8 mouse cellular contexts compared by ENCODE assay signal in genomic region chr13:23739069-23739921, GRCm38 (mm10). TPM values are rescaled to one million over a fixed set of nuclear protein-coding genes. Genes with fewer than 3 reads are reported as not detected.
DNase-seq lines count a peak whose midpoint lies in the region; ATAC-seq lines count a peak whose summit lies in the region.

No protein-coding gene starts in this region.

- H3K27ac ChIP-seq in intestine, embryonic 15.5 days = peak overlapping the region; percentile 99

- under 1% methylated on average over 39 of the region's 39 CpGs for WGBS in intestine, embryonic 15.5 days

- no peaks in the 10 kb centered on the region for H3K36me3 ChIP-seq in intestine, embryonic 15.5 days

- peak; percentile 90 for ATAC-seq in intestine, embryonic 15.5 days
- peak; percentile 81 for ATAC-seq in megakaryocyte-erythroid progenitor cell, adult 5-6 weeks (replicated peaks; ENCODE audit: low FRiP score, low TSS enrichment, poor library complexity, severe bottlenecking)

- peak; percentile 95 for DNase-seq in adrenal gland, adult 2 months
- DNase-seq in embryo, embryonic 11.5 days (ENCODE audit: low read depth, low spot score) = peak; percentile 83
- DNase-seq in gastrocnemius, postnatal 36 days = peak; percentile 86 to 91
- peak; percentile 93 to 96 for DNase-seq in left cerebral cortex, postnatal 14 days (ENCODE audit: low spot score in 2 of 2)
- peak; percentile 89 for DNase-seq in right cerebral cortex, postnatal 25 days
- peak; percentile 86 to 94 for DNase-seq in urinary bladder, postnatal 36 days (ENCODE audit: low spot score in 2 of 2)

- peak overlapping the region; percentile 94 for H3K4me2 ChIP-seq in intestine, embryonic 15.5 days (replicated peaks)

- H3K9ac ChIP-seq in intestine, embryonic 15.5 days = peak overlapping the region; percentile 91

- no peaks in the 10 kb centered on the region for H3K4me1 ChIP-seq in intestine, embryonic 15.5 days (replicated peaks)

- intact Hi-C loops in gastrocnemius, postnatal 36 days (cut with DNase I) = loop anchor here (10.0 kb wide), 1 partner anchor 114 kb away; the partner anchor contains the start of genes Hist1h1e and Hist1h2be
- intact Hi-C loops in left cerebral cortex, postnatal 14 days (cut with DNase I) = loop anchor here (5.0 kb wide), 2 partner anchors 117 to 157 kb away; partner anchors contain the start of genes Hist1h1e, Hist1h2be and Hist1h4d

- no peaks in the 10 kb centered on the region for H3K9me3 ChIP-seq in intestine, embryonic 15.5 days

- H3K4me3 ChIP-seq in intestine, embryonic 15.5 days (replicated peaks) = peak overlapping the region; percentile 59

- H3K27me3 ChIP-seq in intestine, embryonic 15.5 days (replicated peaks) = no peaks in the 10 kb centered on the region

RNA-seq across cellular contexts. Expression of gene Hist1h1c, which starts 0.7 kb away (rescaled TPM):
- total RNA-seq in adrenal gland, adult 2 months (2021) = 100 to 1,000 TPM; 168 to 270 TPM
- 32.9 and 41.2 TPM in 2 replicates for polyA plus RNA-seq in adrenal gland, adult 2 months (2012; rRNA removed)
- total RNA-seq in gastrocnemius, postnatal 36 days (2021) = 100 to 1,000 TPM; 188 to 225 TPM
- 32.4 and 36.0 TPM in 2 replicates for polyA plus RNA-seq in intestine, embryonic 15.5 days (2015; fragmentation: Nextera tagmentation; extraction: Ambion mirVana)
- total RNA-seq in left cerebral cortex, postnatal 14 days (2021) = 10 to 100 TPM; 55.8 to 75.9 TPM
- 152 and 164 TPM in 2 replicates for total RNA-seq in megakaryocyte-erythroid progenitor cell, adult 5-6 weeks (2014; fragmentation: Nextera tagmentation)
- 474 and 577 TPM in 2 replicates for total RNA-seq in megakaryocyte-erythroid progenitor cell, adult 5-6 weeks (2017)

RNA-seq across cellular contexts. Expression of gene Hist1h3c, which starts 6.1 kb away (rescaled TPM):
- 10 to 100 TPM in 1 of 2 experiments, 1 to 10 TPM in 1; 4.6 to 14.7 TPM for total RNA-seq in adrenal gland, adult 2 months (2021)
- 4.9 and 6.7 TPM in 2 replicates for polyA plus RNA-seq in adrenal gland, adult 2 months (2012; rRNA removed)
- 1 to 10 TPM; 4.5 to 4.6 TPM for total RNA-seq in gastrocnemius, postnatal 36 days (2021)
- 4.4 and 7.7 TPM in 2 replicates for polyA plus RNA-seq in intestine, embryonic 15.5 days (2015; fragmentation: Nextera tagmentation; extraction: Ambion mirVana)
- 1 to 10 TPM; 6.8 to 7.2 TPM for total RNA-seq in left cerebral cortex, postnatal 14 days (2021)
- 81.7 and 130 TPM in 2 replicates for total RNA-seq in megakaryocyte-erythroid progenitor cell, adult 5-6 weeks (2014; fragmentation: Nextera tagmentation)
- total RNA-seq in megakaryocyte-erythroid progenitor cell, adult 5-6 weeks (2017) = 369 and 555 TPM in 2 replicates

RNA-seq across cellular contexts. Expression of gene Hist1h2bb, which starts 7.2 kb away (rescaled TPM):
- 10 to 100 TPM; 17.1 TPM for total RNA-seq in adrenal gland, adult 2 months (2021)
- 4.2 and 5.6 TPM in 2 replicates for polyA plus RNA-seq in adrenal gland, adult 2 months (2012; rRNA removed)
- total RNA-seq in gastrocnemius, postnatal 36 days (2021) = 1 to 10 TPM; 5.1 to 7.0 TPM
- 2.4 and 3.8 TPM in 2 replicates for polyA plus RNA-seq in intestine, embryonic 15.5 days (2015; fragmentation: Nextera tagmentation; extraction: Ambion mirVana)
- 10 to 100 TPM; 18.8 to 20.7 TPM for total RNA-seq in left cerebral cortex, postnatal 14 days (2021)
- 322 and 625 TPM in 2 replicates for total RNA-seq in megakaryocyte-erythroid progenitor cell, adult 5-6 weeks (2014; fragmentation: Nextera tagmentation)
- 4,065 and 6,565 TPM in 2 replicates for total RNA-seq in megakaryocyte-erythroid progenitor cell, adult 5-6 weeks (2017)

RNA-seq across cellular contexts. Expression of gene Hist1h2ab, which starts 11.6 kb away (rescaled TPM):
- total RNA-seq in adrenal gland, adult 2 months (2021) = 10 to 100 TPM; 25.7 to 26.0 TPM
- polyA plus RNA-seq in adrenal gland, adult 2 months (2012; rRNA removed) = 1.6 and 4.1 TPM in 2 replicates
- 10 to 100 TPM in 1 of 2 experiments, 1 to 10 TPM in 1; 9.4 to 10.3 TPM for total RNA-seq in gastrocnemius, postnatal 36 days (2021)
- polyA plus RNA-seq in intestine, embryonic 15.5 days (2015; fragmentation: Nextera tagmentation; extraction: Ambion mirVana) = 39.8 and 44.9 TPM in 2 replicates
- total RNA-seq in left cerebral cortex, postnatal 14 days (2021) = 10 to 100 TPM; 30.0 to 36.8 TPM
- total RNA-seq in megakaryocyte-erythroid progenitor cell, adult 5-6 weeks (2014; fragmentation: Nextera tagmentation) = 69.7 and 80.3 TPM in 2 replicates
- total RNA-seq in megakaryocyte-erythroid progenitor cell, adult 5-6 weeks (2017) = 1,316 and 2,308 TPM in 2 replicates

RNA-seq across cellular contexts. Expression of gene Hist1h3b, which starts 12.8 kb away (rescaled TPM):
- total RNA-seq in adrenal gland, adult 2 months (2021) = 10 to 100 TPM; 25.0 to 32.1 TPM
- 2.5 and 3.2 TPM in 2 replicates for polyA plus RNA-seq in adrenal gland, adult 2 months (2012; rRNA removed)
- 10 to 100 TPM; 14.2 to 14.3 TPM for total RNA-seq in gastrocnemius, postnatal 36 days (2021)
- 6.4 and 9.2 TPM in 2 replicates for polyA plus RNA-seq in intestine, embryonic 15.5 days (2015; fragmentation: Nextera tagmentation; extraction: Ambion mirVana)
- 10 to 100 TPM; 16.5 to 23.8 TPM for total RNA-seq in left cerebral cortex, postnatal 14 days (2021)
- total RNA-seq in megakaryocyte-erythroid progenitor cell, adult 5-6 weeks (2014; fragmentation: Nextera tagmentation) = 324 and 486 TPM in 2 replicates
- total RNA-seq in megakaryocyte-erythroid progenitor cell, adult 5-6 weeks (2017) = 276 and 731 TPM in 2 replicates

Comparison
In these comparisons a context has a peak if more than half of its experiments do, and no peak if none do; other contexts are left out.
1. Peak in every context shown above with its lines: DNase-seq, ATAC-seq, H3K4me3 ChIP-seq and H3K27ac ChIP-seq.
2. RNA of gene Hist1h3c, which starts 6.1 kb away (total RNA-seq): 81.7 to 555 TPM in megakaryocyte-erythroid progenitor cell, adult 5-6 weeks; 4.6 to 14.7 TPM in adrenal gland, adult 2 months, 6.8 to 7.2 TPM in left cerebral cortex, postnatal 14 days and 4.5 to 4.6 TPM in gastrocnemius, postnatal 36 days; every median in the first group is over 4 times any median in the second.
3. RNA of gene Hist1h2bb, which starts 7.2 kb away (total RNA-seq): 322 to 6,565 TPM in megakaryocyte-erythroid progenitor cell, adult 5-6 weeks; 18.8 to 20.7 TPM in left cerebral cortex, postnatal 14 days, 17.1 TPM in adrenal gland, adult 2 months and 5.1 to 7.0 TPM in gastrocnemius, postnatal 36 days; every median in the first group is over 10 times any median in the second.